Mouse (Mus musculus): Measurements from ENCODE around the gene Nfib. TPM values are rescaled to one million over a fixed set of nuclear protein-coding genes. Genes with fewer than 3 reads are reported as not detected.
A peak's percentile ranks its signal among the peaks of the same experiment; 100 is the strongest.

The Nfib gene
- polyA plus RNA-seq, 2 experiments, result 1.7 to 2.6 TPM

- H3K4me1 ChIP-seq (replicated peaks; ENCODE audit: control insufficient read depth in 2 of 2, insufficient read depth in 2 of 2, low read length in 1 of 2), result peaks cover 0 to 6% of the 10 kb centered on the region in 2 experiments; a peak in 1 of 4 replicates
- ATAC-seq (ENCODE audit: insufficient read depth) (no peak), DNase-seq (ENCODE audit: low read depth in 3 of 3, low spot score in 3 of 3) (no peak)
- peaks cover 97% of the 10 kb centered on the region for H3K27me3 ChIP-seq (ENCODE audit: control insufficient read depth, insufficient read depth, low read length)
- H3K4me2 ChIP-seq (ENCODE audit: low read depth), result peak overlapping the region; percentile 61
- no peak overlapping the region for H3K27ac ChIP-seq
- no peaks in the 10 kb centered on the region for H3K9me3 ChIP-seq (ENCODE audit: control insufficient read depth, low read length)
- no peaks in the 10 kb centered on the region for H3K36me3 ChIP-seq (replicated peaks; ENCODE audit: control insufficient read depth, insufficient read depth, low read depth)
- TF ChIP-seq CTCF (IDR thresholded peaks at IDR 0.05; ENCODE audit: low read depth) (no peak), EP300 (IDR thresholded peaks at IDR 0.05; ENCODE audit: low read depth) (no peak)
- WGBS (ENCODE audit: insufficient replicate concordance), result 9% methylated on average over 15 of the region's 15 CpGs
- peak overlapping the region; percentile 44 to 57 for H3K4me3 ChIP-seq (ENCODE audit: insufficient read depth in 1 of 2, low read depth in 2 of 2, low read length in 2 of 2)
- H3K9ac ChIP-seq (replicated peaks), result no peak overlapping the region
Observed at GRCm38 (mm10) chr4:82507541-82508280, 197.8 kb downstream of the Nfib start.

GRCm38 (mm10) chr4:82506731-82507331 is 198.7 kb downstream of the Nfib start:
- TF ChIP-seq EP300 (IDR thresholded peaks at IDR 0.05; ENCODE audit: low read depth), result no peak
- no peak for TF ChIP-seq CTCF (IDR thresholded peaks at IDR 0.05; ENCODE audit: low read depth)
- Histone ChIP-seq H3K4me2 (ENCODE audit: low read depth) (peak overlapping the region; percentile 61), H3K36me3 (replicated peaks; ENCODE audit: control insufficient read depth, insufficient read depth, low read depth) (no peaks in the 10 kb centered on the region), H3K4me1 (replicated peaks; ENCODE audit: control insufficient read depth in 2 of 2, insufficient read depth in 2 of 2, low read length in 1 of 2) (peaks cover 0 to 3% of the 10 kb centered on the region in 2 experiments; a peak in 1 of 4 replicates), H3K27ac (peak overlapping the region; percentile 25), H3K27me3 (ENCODE audit: control insufficient read depth, insufficient read depth, low read length) (peaks cover 91% of the 10 kb centered on the region), H3K9ac (replicated peaks) (peak overlapping the region; percentile 27; the same call in 1 of the 2 replicates), H3K4me3 (ENCODE audit: insufficient read depth in 1 of 2, low read depth in 2 of 2, low read length in 2 of 2) (peak overlapping the region; percentile 44 to 57), H3K9me3 (ENCODE audit: control insufficient read depth, low read length) (no peaks in the 10 kb centered on the region)
- ATAC-seq (ENCODE audit: insufficient read depth) (peak; percentile 31), DNase-seq (ENCODE audit: low read depth in 3 of 3, low spot score in 3 of 3) (no peak)
- WGBS (ENCODE audit: insufficient replicate concordance), result under 1% methylated on average over 30 of the region's 30 CpGs

- Histone ChIP-seq H3K9ac (replicated peaks) (peak overlapping the region; percentile 27; the same call in 1 of the 2 replicates), H3K9me3 (ENCODE audit: control insufficient read depth, low read length) (no peaks in the 10 kb centered on the region), H3K36me3 (replicated peaks; ENCODE audit: control insufficient read depth, insufficient read depth, low read depth) (no peaks in the 10 kb centered on the region), H3K4me2 (ENCODE audit: low read depth) (peak overlapping the region; percentile 61), H3K27ac (peak overlapping the region; percentile 50), H3K4me3 (ENCODE audit: insufficient read depth in 1 of 2, low read depth in 2 of 2, low read length in 2 of 2) (peak overlapping the region; percentile 44 to 57), H3K27me3 (ENCODE audit: control insufficient read depth, insufficient read depth, low read length) (peaks cover 85% of the 10 kb centered on the region), H3K4me1 (replicated peaks; ENCODE audit: control insufficient read depth in 2 of 2, insufficient read depth in 2 of 2, low read length in 1 of 2) (peaks cover 0 to 2% of the 10 kb centered on the region in 2 experiments; a peak in 1 of 4 replicates)
- DNase-seq (ENCODE audit: low read depth in 3 of 3, low spot score in 3 of 3) (no peak), ATAC-seq (ENCODE audit: insufficient read depth) (peak; percentile 69)
- 2% methylated on average over 51 of the region's 81 CpGs for WGBS (ENCODE audit: insufficient replicate concordance)
- TF ChIP-seq EP300 (IDR thresholded peaks at IDR 0.05; ENCODE audit: low read depth) (no peak), CTCF (IDR thresholded peaks at IDR 0.05; ENCODE audit: low read depth) (no peak)
Observed at GRCm38 (mm10) chr4:82506081-82506730, 199.3 kb downstream of the Nfib start.

GRCm38 (mm10) chr4:82505121-82506031 is 200.2 kb downstream of the Nfib start:
- Histone ChIP-seq H3K9me3 (ENCODE audit: control insufficient read depth, low read length) (no peaks in the 10 kb centered on the region), H3K4me3 (ENCODE audit: insufficient read depth in 1 of 2, low read depth in 2 of 2, low read length in 2 of 2) (peak overlapping the region; percentile 57 to 67), H3K27ac (peak overlapping the region; percentile 63), H3K4me2 (ENCODE audit: low read depth) (peak overlapping the region; percentile 61), H3K9ac (replicated peaks) (peak overlapping the region; percentile 57), H3K27me3 (ENCODE audit: control insufficient read depth, insufficient read depth, low read length) (peaks cover 76% of the 10 kb centered on the region), H3K4me1 (replicated peaks; ENCODE audit: control insufficient read depth in 2 of 2, insufficient read depth in 2 of 2, low read length in 1 of 2) (no peaks in the 10 kb centered on the region; a peak in 1 of 4 replicates), H3K36me3 (replicated peaks; ENCODE audit: control insufficient read depth, insufficient read depth, low read depth) (no peaks in the 10 kb centered on the region)
- DNase-seq (ENCODE audit: low read depth in 3 of 3, low spot score in 3 of 3) (no peak), ATAC-seq (ENCODE audit: insufficient read depth) (peak; percentile 36)
- WGBS (ENCODE audit: insufficient replicate concordance), result 1% methylated on average over 46 of the region's 72 CpGs
- TF ChIP-seq EP300 (IDR thresholded peaks at IDR 0.05; ENCODE audit: low read depth), result no peak
- no peak for TF ChIP-seq CTCF (IDR thresholded peaks at IDR 0.05; ENCODE audit: low read depth)

All from liver, embryonic 14.5 days (tissue).